Mouse (Mus musculus) natural killer cell, adult 2 months (primary cell): Measurements from ENCODE around the gene Ankrd40.

Experiments
- DNase-seq, 2 experiments: peaks; one replicate each; pipeline ENCODE4 v3.0.0; 2022; ENCODE audit warnings: low spot score in 2 of 2

Ankrd40 gene

GRCm38 (mm10) chr11:94323271-94323925, 4.4 kb upstream of the Ankrd40 start:
- DNase-seq = no peak

- no peak for DNase-seq
Observed at GRCm38 (mm10) chr11:94324618-94325017, 3.2 kb upstream of the Ankrd40 start.

GRCm38 (mm10) chr11:94326961-94327411, 815 bp upstream of the Ankrd40 start:
- DNase-seq = no peak

GRCm38 (mm10) chr11:94328644-94329025, 834 bp downstream of the Ankrd40 start:
- DNase-seq = no peak

GRCm38 (mm10) chr11:94329270-94329891, 1.6 kb downstream of the Ankrd40 start:
- DNase-seq = peak; percentile 16 to 29

GRCm38 (mm10) chr11:94330211-94330610, 2.4 kb downstream of the Ankrd40 start:
- DNase-seq = no peak

GRCm38 (mm10) chr11:94332726-94333125, 4.9 kb downstream of the Ankrd40 start:
- no peak for DNase-seq

- DNase-seq = no peak
Observed at GRCm38 (mm10) chr11:94334386-94334968, 6.7 kb downstream of the Ankrd40 start.

- DNase-seq = no peak
Observed at GRCm38 (mm10) chr11:94336551-94336950, 8.8 kb downstream of the Ankrd40 start.

- no peak for DNase-seq
Observed at GRCm38 (mm10) chr11:94338347-94338746, 10.5 kb downstream of the Ankrd40 start.

- peak; percentile 33 to 50 for DNase-seq
Observed at GRCm38 (mm10) chr11:94339732-94340585, 12.2 kb downstream of the Ankrd40 start.

- no peak for DNase-seq
Observed at GRCm38 (mm10) chr11:94340948-94341933, 13.4 kb downstream of the Ankrd40 start.

- no peak for DNase-seq
Observed at GRCm38 (mm10) chr11:94342114-94342905, 14.5 kb downstream of the Ankrd40 start.

- no peak for DNase-seq
Observed at GRCm38 (mm10) chr11:94343955-94344358, 16.2 kb downstream of the Ankrd40 start.

- DNase-seq = no peak
Observed at GRCm38 (mm10) chr11:94344470-94344869, 16.7 kb downstream of the Ankrd40 start.

- DNase-seq = no peak
Observed at GRCm38 (mm10) chr11:94345926-94346325, 18.1 kb downstream of the Ankrd40 start.

- no peak for DNase-seq
Observed at GRCm38 (mm10) chr11:94346611-94347010, 18.8 kb downstream of the Ankrd40 start.

- no peak for DNase-seq
Observed at GRCm38 (mm10) chr11:94347063-94347575, 19.3 kb downstream of the Ankrd40 start.

GRCm38 (mm10) chr11:94349839-94350238, 22.0 kb downstream of the Ankrd40 start:
- DNase-seq = no peak

GRCm38 (mm10) chr11:94350337-94350736, 22.5 kb downstream of the Ankrd40 start:
- no peak for DNase-seq
